Mouse (Mus musculus) c-Kit-positive CD71-positive TER-119-positive erythroid progenitor cells, embryonic 14.5 days (primary cell): Measurements from ENCODE around the gene 4930523C07Rik.

Experiments used
- DNase-seq: peaks from one replicate; pipeline ENCODE4 v3.0.0-alpha.2; 2013; ENCODE audit warnings: low spot score

The 4930523C07Rik gene

GRCm38 (mm10) chr1:160044237-160045021 lies at the start of gene 4930523C07Rik:
Gene 4930523C07Rik (plus strand): TSS chr1:160044382.
- DNase-seq: peak; percentile 74

GRCm38 (mm10) chr1:159997329-159997728 lies 46.9 kb upstream of the 4930523C07Rik start:
- no peak for DNase-seq

- no peak for DNase-seq
These were observed 45.8 kb upstream of the 4930523C07Rik start for GRCm38 (mm10) chr1:159998349-159998748.

- no peak for DNase-seq
These were observed 45.0 kb upstream of the 4930523C07Rik start for GRCm38 (mm10) chr1:159999232-159999631.

GRCm38 (mm10) chr1:160005319-160005718 lies 38.9 kb upstream of the 4930523C07Rik start:
- DNase-seq: no peak

GRCm38 (mm10) chr1:160006919-160007588 lies 37.1 kb upstream of the 4930523C07Rik start:
- no peak for DNase-seq

GRCm38 (mm10) chr1:160013042-160013441 lies 31.1 kb upstream of the 4930523C07Rik start:
- DNase-seq: no peak

GRCm38 (mm10) chr1:160024339-160024980 lies 19.7 kb upstream of the 4930523C07Rik start:
- DNase-seq: no peak

GRCm38 (mm10) chr1:160025146-160025894 lies 18.9 kb upstream of the 4930523C07Rik start:
- peak; percentile 50 for DNase-seq

- no peak for DNase-seq
These were observed 18.3 kb upstream of the 4930523C07Rik start for GRCm38 (mm10) chr1:160025895-160026255.

- no peak for DNase-seq
These were observed 16.2 kb upstream of the 4930523C07Rik start for GRCm38 (mm10) chr1:160027939-160028338.

- no peak for DNase-seq
These were observed 10.1 kb upstream of the 4930523C07Rik start for GRCm38 (mm10) chr1:160033948-160034598.

GRCm38 (mm10) chr1:160035561-160035960 lies 8.6 kb upstream of the 4930523C07Rik start:
- DNase-seq: no peak

- no peak for DNase-seq
These were observed 7.1 kb upstream of the 4930523C07Rik start for GRCm38 (mm10) chr1:160036996-160037521.

GRCm38 (mm10) chr1:160039951-160040645 lies 4.1 kb upstream of the 4930523C07Rik start:
- DNase-seq: no peak

GRCm38 (mm10) chr1:160041264-160041775 lies 2.9 kb upstream of the 4930523C07Rik start:
- DNase-seq: no peak

- no peak for DNase-seq
These were observed 1.8 kb upstream of the 4930523C07Rik start for GRCm38 (mm10) chr1:160042351-160042750.

GRCm38 (mm10) chr1:160043271-160043975 lies 759 bp upstream of the 4930523C07Rik start:
- DNase-seq: no peak

GRCm38 (mm10) chr1:160045056-160045715 lies 1.0 kb downstream of the 4930523C07Rik start:
- DNase-seq: no peak
